Mouse (Mus musculus) adrenal gland, postnatal 36 days (tissue): ENCODE results near the gene Cntnap1. TPM values are rescaled to one million over a fixed set of nuclear protein-coding genes. Genes with fewer than 3 reads are reported as not detected.
A peak's percentile ranks its signal among the peaks of the same experiment; 100 is the strongest.
"Not testable (repeated sequence)": the region's sequence is repeated elsewhere in the genome, so short reads cannot be mapped to it uniquely, and the experiment has no call there.

Experiments
- DNase-seq, 2 experiments: peaks; one replicate each; pipeline ENCODE4 v3.0.0; 2021; ENCODE audit warnings: mixed read lengths in 1 of 2
- long read RNA-seq, 2 experiments: library from polyadenylated mRNA; stranded (forward); transcript quantifications; one replicate each; pipeline ENCODE4 v2.0.0; 2021; ENCODE audit warnings: borderline sequencing depth in 2 of 2
- total RNA-seq, 2 experiments: library from RNA; stranded (reverse); gene quantifications; 2 replicates each; pipeline ENCODE4 v1.2.3; 2021

The Cntnap1 gene
- total RNA-seq: 1 to 10 TPM; 4.6 to 4.9 TPM
- long read RNA-seq, experiment 1, partial matches to known transcripts: 0 of 1 reads
- long read RNA-seq, experiment 1, other reads (novel, unspliced or antisense): 1 of 1 reads
- long read RNA-seq, experiment 2, partial matches to known transcripts: 0 of 1 reads
- long read RNA-seq, experiment 2, other reads (novel, unspliced or antisense): 1 of 1 reads

- DNase-seq: peak; percentile 79 to 82
Measured at GRCm38 (mm10) chr11:101170354-101170810, at the start of gene Cntnap1. Gene Cntnap1 (plus strand): TSS chr11:101170523.

- no peak for DNase-seq
Measured at GRCm38 (mm10) chr11:101120545-101121188, 49.7 kb upstream of the Cntnap1 start.

- not testable (repeated sequence) for DNase-seq
Measured at GRCm38 (mm10) chr11:101124494-101124893, 45.8 kb upstream of the Cntnap1 start.

- not testable (repeated sequence) for DNase-seq
Measured at GRCm38 (mm10) chr11:101125008-101125407, 45.3 kb upstream of the Cntnap1 start.

GRCm38 (mm10) chr11:101127075-101127474, 43.2 kb upstream of the Cntnap1 start:
- peak in 1 of 2 experiments; percentile 17 for DNase-seq

GRCm38 (mm10) chr11:101128996-101129577, 41.2 kb upstream of the Cntnap1 start:
- DNase-seq: peak; percentile 43 to 52

- DNase-seq: peak in 1 of 2 experiments; percentile 65
Measured at GRCm38 (mm10) chr11:101130056-101130756, 40.1 kb upstream of the Cntnap1 start.

GRCm38 (mm10) chr11:101131187-101131586, 39.1 kb upstream of the Cntnap1 start:
- no peak for DNase-seq

- peak in 1 of 2 experiments; percentile 41 for DNase-seq
Measured at GRCm38 (mm10) chr11:101131701-101132100, 38.6 kb upstream of the Cntnap1 start.

GRCm38 (mm10) chr11:101133037-101133436, 37.3 kb upstream of the Cntnap1 start:
- DNase-seq: peak in 1 of 2 experiments; percentile 15

GRCm38 (mm10) chr11:101134217-101134865, 36.0 kb upstream of the Cntnap1 start:
- DNase-seq: peak; percentile 75 to 80

GRCm38 (mm10) chr11:101137000-101137399, 33.3 kb upstream of the Cntnap1 start:
- no peak for DNase-seq

- DNase-seq: peak; percentile 63 to 74
Measured at GRCm38 (mm10) chr11:101138536-101139181, 31.7 kb upstream of the Cntnap1 start.

- DNase-seq: no peak
Measured at GRCm38 (mm10) chr11:101140164-101140819, 30.0 kb upstream of the Cntnap1 start.

GRCm38 (mm10) chr11:101141088-101141487, 29.2 kb upstream of the Cntnap1 start:
- no peak for DNase-seq

- no peak for DNase-seq
Measured at GRCm38 (mm10) chr11:101142215-101142967, 27.9 kb upstream of the Cntnap1 start.

- peak; percentile 54 for DNase-seq
Measured at GRCm38 (mm10) chr11:101143338-101144225, 26.7 kb upstream of the Cntnap1 start.

GRCm38 (mm10) chr11:101146377-101146776, 23.9 kb upstream of the Cntnap1 start:
- DNase-seq: no peak

GRCm38 (mm10) chr11:101148751-101149150, 21.6 kb upstream of the Cntnap1 start:
- DNase-seq: no peak
